Mouse (Mus musculus): ENCODE data around the gene Clstn3. TPM values are rescaled to one million over a fixed set of nuclear protein-coding genes. Genes with fewer than 3 reads are reported as not detected.
"Not testable (repeated sequence)": the region's sequence is repeated elsewhere in the genome, so short reads cannot be mapped to it uniquely, and the experiment has no call there.

The Clstn3 gene
- total RNA-seq, 2 experiments from 2014 or later: 0.60 to 1.6 TPM

- intact Hi-C loops (cut with DNase I; ENCODE audit: low total_unique reads): no loop called here
- DNase-seq: no peak
Measured at GRCm38 (mm10) chr6:124425523-124425922, 39.1 kb downstream of the Clstn3 start.

GRCm38 (mm10) chr6:124425042-124425441 lies 39.6 kb downstream of the Clstn3 start:
- intact Hi-C loops (cut with DNase I; ENCODE audit: low total_unique reads); DNase-seq: not testable (repeated sequence)

- intact Hi-C loops (cut with DNase I; ENCODE audit: low total_unique reads): no loop called here
- no peak for DNase-seq
Measured at GRCm38 (mm10) chr6:124424068-124424498, 40.5 kb downstream of the Clstn3 start.

- DNase-seq: no peak
Measured at GRCm38 (mm10) chr6:124418686-124419085, 45.9 kb downstream of the Clstn3 start.

GRCm38 (mm10) chr6:124415347-124416088 lies 49.1 kb downstream of the Clstn3 start:
- peak; percentile 72 for DNase-seq
- intact Hi-C loops (cut with DNase I; ENCODE audit: low total_unique reads): no loop called here

More at GRCm38 (mm10) chr6:124418686-124419085, 45.9 kb downstream of the Clstn3 start:
- intact Hi-C loops (cut with DNase I; ENCODE audit: low total_unique reads): no loop called here

GRCm38 (mm10) chr6:124414927-124415325 lies 49.7 kb downstream of the Clstn3 start, which contains the start of gene Pex5:
TSS of gene Pex5 (minus strand) at chr6:124415067.
- DNase-seq: peak; percentile 96
- intact Hi-C loops (cut with DNase I; ENCODE audit: low total_unique reads): no loop called here

- DNase-seq: peak; percentile 32
- intact Hi-C loops (cut with DNase I; ENCODE audit: low total_unique reads): no loop called here
Measured at GRCm38 (mm10) chr6:124414150-124414926, 50.3 kb downstream of the Clstn3 start.

- intact Hi-C loops (cut with DNase I; ENCODE audit: low total_unique reads): no loop called here
- no peak for DNase-seq
Measured at GRCm38 (mm10) chr6:124413770-124414149, 50.8 kb downstream of the Clstn3 start.

- intact Hi-C loops (cut with DNase I; ENCODE audit: low total_unique reads): no loop called here
- no peak for DNase-seq
Measured at GRCm38 (mm10) chr6:124408355-124408754, 56.2 kb downstream of the Clstn3 start.

GRCm38 (mm10) chr6:124407180-124407579 lies 57.4 kb downstream of the Clstn3 start:
- intact Hi-C loops (cut with DNase I; ENCODE audit: low total_unique reads): no loop called here
- DNase-seq: no peak

GRCm38 (mm10) chr6:124406326-124406725 lies 58.3 kb downstream of the Clstn3 start:
- intact Hi-C loops (cut with DNase I; ENCODE audit: low total_unique reads): no loop called here
- no peak for DNase-seq

- intact Hi-C loops (cut with DNase I; ENCODE audit: low total_unique reads): no loop called here
- DNase-seq: no peak
Measured at GRCm38 (mm10) chr6:124399738-124400137, 64.9 kb downstream of the Clstn3 start.

- intact Hi-C loops (cut with DNase I; ENCODE audit: low total_unique reads); DNase-seq: not testable (repeated sequence)
Measured at GRCm38 (mm10) chr6:124394991-124395390, 69.6 kb downstream of the Clstn3 start.

Other genes starting within 250 kb of the Clstn3 start
- not detected for gene Vmn2r27, start 232.9 kb downstream of the Clstn3 start, total RNA-seq (2021)
- gene Cd163, start 160.1 kb downstream of the Clstn3 start, total RNA-seq (2021): 10 to 100 TPM; 13.6 to 19.2 TPM
- 10 to 100 TPM; 23.0 to 24.0 TPM for gene Pex5, start 49.7 kb downstream of the Clstn3 start, total RNA-seq (2021)
- 1 to 10 TPM in 1 of 2 experiments, under 1 TPM in 1; 0.64 to 1.2 TPM for gene C1rl, start 28.3 kb upstream of the Clstn3 start, total RNA-seq (2021)
- gene C1ra, start 47.6 kb upstream of the Clstn3 start, total RNA-seq (2021): 10 to 100 TPM; 11.8 to 16.3 TPM
- 10 to 100 TPM; 31.6 to 40.4 TPM for gene C1s1, start 77.6 kb upstream of the Clstn3 start, total RNA-seq (2021)
- 1 to 10 TPM; 1.3 to 2.3 TPM for gene C1rb, start 105.5 kb upstream of the Clstn3 start, total RNA-seq (2021)
- gene C1s2, start 171.3 kb upstream of the Clstn3 start, total RNA-seq (2021): under 1 TPM; 0.78 to 0.96 TPM
- gene Lpcat3, start 198.2 kb upstream of the Clstn3 start, total RNA-seq (2021): 10 to 100 TPM; 26.3 to 32.3 TPM
- gene Emg1, start 247.4 kb upstream of the Clstn3 start, total RNA-seq (2021): 10 to 100 TPM; 51.8 to 57.5 TPM
- gene Phb2, start 247.5 kb upstream of the Clstn3 start, total RNA-seq (2021): 100 to 1,000 TPM; 179 to 184 TPM